Mouse (Mus musculus) lung, embryonic 16.5 days (tissue): ENCODE data around the gene Tmem144. TPM values are rescaled to one million over a fixed set of nuclear protein-coding genes. Genes with fewer than 3 reads are reported as not detected.

Experiments used
- ATAC-seq: fragments of 200-750 bp; cut with Nextera tagmentation; 2 replicates; pipeline ENCODE4 v1.8.0; 2017; ENCODE audit warnings: low read depth, mild to moderate bottlenecking, moderate library complexity
- H3K27ac ChIP-seq: fragments of 300-500 bp; sonication (generic); 2 replicates; pipeline ENCODE4 v1.5.1; 2014; ENCODE audit warnings: mild to moderate bottlenecking, control low read depth, low read length
- H3K27me3 ChIP-seq: fragments of 300-500 bp; sonication (generic); 2 replicates; pipeline ENCODE4 v1.6.1; 2014; ENCODE audit warnings: low read depth, low read length, mixed read lengths; ENCODE audit not compliant: control insufficient read depth, insufficient read depth
- H3K36me3 ChIP-seq: fragments of 300-500 bp; sonication (generic); 2 replicates; pipeline ENCODE4 v1.6.1; 2014; ENCODE audit warnings: low read length; ENCODE audit not compliant: control insufficient read depth, insufficient read depth
- H3K4me1 ChIP-seq: fragments of 300-500 bp; sonication (generic); replicated peaks from 2 replicates; pipeline ENCODE4 v1.6.1; 2014; ENCODE audit warnings: low read length, mixed read lengths; ENCODE audit not compliant: control insufficient read depth, insufficient read depth
- H3K4me2 ChIP-seq: fragments of 300-500 bp; sonication (generic); 2 replicates; pipeline ENCODE4 v1.6.1; 2014; ENCODE audit warnings: low read depth, low read length, control low read depth
- H3K4me3 ChIP-seq: fragments of 300-500 bp; sonication (generic); 2 replicates; pipeline ENCODE4 v1.5.1; 2014; ENCODE audit warnings: mild to moderate bottlenecking, low read length, control low read depth
- H3K9ac ChIP-seq: fragments of 300-500 bp; sonication (generic); 2 replicates; pipeline ENCODE4 v1.6.1; 2014; ENCODE audit warnings: low read length, control low read depth
- H3K9me3 ChIP-seq: fragments of 300-500 bp; sonication (generic); 2 replicates; pipeline ENCODE4 v1.6.1; 2016; ENCODE audit warnings: low read length; ENCODE audit not compliant: control insufficient read depth
- WGBS: fragments of 180-500 bp; shearing (Covaris S2); extraction: QIAGEN DNeasy Blood & Tissue Kit; methylation state at CpG from one replicate; pipeline ENCODE4 v1.1.7; 2014; 5-methylcytosine and 5-hydroxymethylcytosine counted together
- polyA plus RNA-seq: library from polyadenylated mRNA; unstranded; fragments of >200 nt; fragmentation: Nextera tagmentation; extraction: Ambion mirVana; gene quantifications from 2 replicates; pipeline ENCODE4 v1.2.1, GENCODE M21; 2015

Gene Tmem144
- polyA plus RNA-seq, 1 experiment from 2014 or later = 5.2 TPM

DNA sequence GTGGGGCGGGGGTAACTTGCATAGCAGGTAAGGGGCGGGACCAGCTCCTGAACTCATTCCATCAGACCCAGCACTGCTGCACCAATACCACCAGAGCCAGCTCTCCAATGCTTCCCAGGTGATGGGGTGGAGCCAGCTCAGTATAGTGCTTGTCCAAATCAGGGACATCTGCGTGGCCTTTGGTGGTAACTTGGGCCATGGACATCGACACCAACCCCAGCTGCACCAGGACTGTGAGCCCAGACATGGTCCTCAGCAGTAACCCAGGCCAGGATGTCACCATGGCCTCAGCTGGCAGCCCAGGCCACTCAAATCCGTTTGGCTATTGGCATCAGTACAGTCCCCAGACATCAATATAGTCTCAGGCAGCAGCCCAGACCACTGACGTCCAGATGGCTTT is 60.3 kb downstream of the Tmem144 start:
- H3K4me3 ChIP-seq = no peak overlapping the region
- H3K27ac ChIP-seq = no peak overlapping the region
- no peaks in the 10 kb centered on the region for H3K36me3 ChIP-seq
- H3K4me1 ChIP-seq = no peaks in the 10 kb centered on the region
- WGBS = 74% methylated on average over 6 of the region's 6 CpGs
- no peak for ATAC-seq
- H3K9ac ChIP-seq = no peak overlapping the region
- H3K4me2 ChIP-seq = no peak overlapping the region
- H3K27me3 ChIP-seq = no peaks in the 10 kb centered on the region
- no peaks in the 10 kb centered on the region for H3K9me3 ChIP-seq

DNA sequence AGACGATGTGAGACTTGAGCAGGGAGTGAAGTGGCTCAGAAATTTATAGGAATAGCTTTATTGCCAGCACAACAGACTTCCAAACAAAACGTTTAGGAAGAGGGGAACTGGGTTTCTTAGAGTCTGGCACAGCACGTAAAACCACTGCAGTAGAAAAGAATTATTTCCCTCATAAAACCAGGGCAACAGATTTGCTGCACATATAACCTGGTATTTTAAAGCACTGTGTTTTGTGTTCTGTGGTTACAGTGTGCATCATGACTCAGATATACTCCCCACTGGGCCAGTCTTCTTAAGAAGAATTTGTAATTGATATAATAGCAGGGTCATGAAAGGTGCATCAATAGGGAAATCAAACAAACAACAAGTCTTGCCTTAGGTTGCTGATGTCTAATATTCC is 62.2 kb downstream of the Tmem144 start:
- H3K4me1 ChIP-seq = no peaks in the 10 kb centered on the region
- H3K4me2 ChIP-seq = no peak overlapping the region
- H3K27ac ChIP-seq = no peak overlapping the region
- no peak for ATAC-seq
- WGBS = 48% methylated on average over 3 of the region's 3 CpGs
- H3K9ac ChIP-seq = no peak overlapping the region
- H3K36me3 ChIP-seq = no peaks in the 10 kb centered on the region
- H3K4me3 ChIP-seq = no peak overlapping the region
- H3K9me3 ChIP-seq = no peaks in the 10 kb centered on the region
- no peaks in the 10 kb centered on the region for H3K27me3 ChIP-seq

DNA sequence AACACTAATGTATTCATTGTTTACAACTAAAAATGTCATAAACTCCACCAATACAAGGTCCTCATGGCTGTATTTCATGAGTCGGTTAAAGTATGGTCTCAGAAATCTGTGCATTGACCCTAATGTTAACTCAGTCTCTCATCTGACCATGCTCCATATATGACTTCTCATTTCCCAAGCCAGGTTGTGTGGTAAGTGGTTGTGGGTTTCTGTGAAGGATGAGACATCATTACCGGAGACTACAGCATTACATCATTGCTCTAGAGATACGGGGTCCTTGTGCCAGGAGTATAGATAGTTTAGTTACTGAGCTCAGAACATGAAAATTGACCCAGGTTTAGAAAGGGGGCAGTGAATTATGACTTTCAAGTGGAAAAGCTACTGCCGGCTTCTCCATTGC is 63.0 kb downstream of the Tmem144 start:
- H3K27me3 ChIP-seq = no peaks in the 10 kb centered on the region
- H3K36me3 ChIP-seq = no peaks in the 10 kb centered on the region
- H3K9me3 ChIP-seq = no peaks in the 10 kb centered on the region
- ATAC-seq = no peak
- H3K27ac ChIP-seq = no peak overlapping the region
- H3K4me2 ChIP-seq = no peak overlapping the region
- WGBS = 64% methylated on average over 4 of the region's 4 CpGs
- no peak overlapping the region for H3K4me3 ChIP-seq
- no peak overlapping the region for H3K9ac ChIP-seq
- H3K4me1 ChIP-seq = no peaks in the 10 kb centered on the region

DNA sequence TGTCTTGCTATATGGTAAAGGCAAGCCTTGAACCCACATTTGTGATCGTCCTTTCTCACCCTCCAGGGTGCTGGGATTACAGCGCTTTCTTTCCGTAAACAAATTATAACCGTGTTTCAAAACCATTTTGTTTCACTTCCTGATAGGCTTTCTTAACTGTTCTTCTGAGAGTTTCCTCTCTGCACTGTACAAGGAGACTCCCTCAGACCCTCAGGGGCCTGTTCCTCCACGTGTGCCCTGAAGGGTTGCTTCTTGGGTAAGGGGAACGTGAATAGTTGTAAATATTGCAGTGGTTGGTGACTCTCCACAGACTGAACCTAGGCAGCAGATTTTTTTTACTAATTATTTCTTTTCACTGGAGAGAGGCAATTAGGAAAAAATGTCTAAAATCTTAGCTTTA is 63.6 kb downstream of the Tmem144 start:
- H3K36me3 ChIP-seq = no peaks in the 10 kb centered on the region
- no peak for ATAC-seq
- no peak overlapping the region for H3K4me3 ChIP-seq
- H3K27ac ChIP-seq = no peak overlapping the region
- H3K27me3 ChIP-seq = no peaks in the 10 kb centered on the region
- H3K9me3 ChIP-seq = no peaks in the 10 kb centered on the region
- WGBS = 49% methylated on average over 6 of the region's 6 CpGs
- H3K9ac ChIP-seq = no peak overlapping the region
- peaks cover 6% of the 10 kb centered on the region for H3K4me1 ChIP-seq
- H3K4me2 ChIP-seq = no peak overlapping the region

- peak overlapping the region; percentile 41; the same call in 1 of the 2 replicates for H3K9ac ChIP-seq
- H3K4me3 ChIP-seq = peak overlapping the region; percentile 30
These were observed 68.2 kb downstream of the Tmem144 start for GRCm38 (mm10) chr3:79784362-79784736.

DNA sequence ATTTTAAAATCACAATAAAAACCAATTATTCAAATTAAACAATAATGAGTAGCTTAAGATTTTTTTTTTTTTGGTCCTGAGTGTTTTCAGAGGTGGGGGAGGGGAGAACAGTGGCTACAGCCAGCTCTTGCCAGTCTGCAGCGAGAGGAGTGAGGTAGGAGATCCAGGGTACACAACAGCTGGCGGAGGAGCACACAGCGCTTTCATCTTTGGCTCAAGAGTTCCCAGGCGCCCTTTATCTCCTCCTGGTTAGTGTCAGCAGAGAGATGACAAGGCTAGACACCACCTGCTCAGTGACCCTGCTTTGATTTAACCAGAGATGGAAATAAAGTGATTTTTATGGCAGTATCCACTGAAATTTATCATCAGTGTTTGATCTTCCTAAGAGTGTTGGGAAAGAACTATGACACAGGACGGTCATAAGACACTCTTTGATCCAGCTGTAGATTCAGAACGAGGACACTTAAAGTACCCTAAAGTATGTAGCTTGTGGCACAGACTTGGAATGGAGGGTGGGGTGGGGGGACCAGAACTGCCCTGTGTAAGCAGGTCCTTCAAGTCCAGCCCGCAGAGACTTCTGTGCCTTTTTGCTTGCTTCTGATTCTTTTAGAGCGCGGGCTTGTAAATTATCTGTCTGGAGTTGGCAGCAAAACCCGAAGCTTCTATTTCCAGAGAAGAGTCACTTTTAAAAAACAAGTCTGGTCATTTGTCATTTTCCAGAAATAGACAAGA is 68.8 kb downstream of the Tmem144 start:
- Histone ChIP-seq H3K4me1 (peaks cover 10% of the 10 kb centered on the region), H3K27me3 (no peaks in the 10 kb centered on the region), H3K27ac (no peak overlapping the region), H3K9ac (no peak overlapping the region; the same call in 1 of the 2 replicates), H3K9me3 (no peaks in the 10 kb centered on the region), H3K4me3 (peak overlapping the region; percentile 30), H3K36me3 (no peaks in the 10 kb centered on the region), H3K4me2 (peak overlapping the region; percentile 55)
- peak; percentile 59; the same call in 1 of the 2 replicates for ATAC-seq
- 5% methylated on average over 10 of the region's 10 CpGs for WGBS

More at GRCm38 (mm10) chr3:79784362-79784736, 68.2 kb downstream of the Tmem144 start:
- ATAC-seq = peak; percentile 64; the same call in 1 of the 2 replicates
- H3K36me3 ChIP-seq = no peaks in the 10 kb centered on the region
- 5% methylated on average over 11 of the region's 11 CpGs for WGBS
- peak overlapping the region; percentile 55 for H3K4me2 ChIP-seq
- no peak overlapping the region for H3K27ac ChIP-seq
- peaks cover 10% of the 10 kb centered on the region for H3K4me1 ChIP-seq
- no peaks in the 10 kb centered on the region for H3K9me3 ChIP-seq
- H3K27me3 ChIP-seq = no peaks in the 10 kb centered on the region

DNA sequence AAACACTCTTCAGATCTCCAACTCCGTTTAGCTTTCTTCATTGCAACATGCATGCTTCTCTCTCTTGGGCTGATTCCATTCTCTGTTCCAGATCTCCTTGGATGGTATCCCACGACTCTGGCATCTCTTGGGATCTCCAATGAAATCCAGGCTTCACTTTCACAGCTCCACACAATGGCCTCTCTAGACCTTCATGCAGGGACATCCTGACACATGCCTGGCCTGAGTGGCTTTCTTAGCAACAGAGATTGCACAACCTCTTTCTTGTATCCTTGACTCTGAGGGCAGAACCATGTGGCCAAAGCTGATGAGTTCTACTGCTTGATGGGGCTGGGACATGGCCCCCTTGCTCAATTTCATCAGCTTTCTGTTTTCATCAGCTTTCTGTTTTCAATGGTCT is 79.9 kb downstream of the Tmem144 start:
- Histone ChIP-seq H3K9ac (no peak overlapping the region), H3K9me3 (no peaks in the 10 kb centered on the region), H3K4me1 (no peaks in the 10 kb centered on the region), H3K27ac (no peak overlapping the region), H3K27me3 (no peaks in the 10 kb centered on the region), H3K4me3 (no peak overlapping the region), H3K36me3 (no peaks in the 10 kb centered on the region), H3K4me2 (no peak overlapping the region)
- 55% methylated on average over 2 of the region's 2 CpGs for WGBS
- no peak for ATAC-seq

Other genes with a start within 250 kb of the Tmem144 start
- gene 4930579G24Rik, start 223.7 kb downstream of the Tmem144 start, polyA plus RNA-seq = 28.3 and 32.0 TPM in 2 replicates
- 56.3 and 56.9 TPM in 2 replicates for gene Etfdh, start 223.3 kb downstream of the Tmem144 start, polyA plus RNA-seq
- 0.99 and 1.6 TPM in 2 replicates for gene Rxfp1, start 114.9 kb downstream of the Tmem144 start, polyA plus RNA-seq
- 31.0 and 32.9 TPM in 2 replicates for gene Fam198b, start 31.8 kb upstream of the Tmem144 start, polyA plus RNA-seq